Mouse (Mus musculus) liver, embryonic 16.5 days (tissue): Measurements from ENCODE around the gene Dip2c. TPM values are rescaled to one million over a fixed set of nuclear protein-coding genes. Genes with fewer than 3 reads are reported as not detected.

Experiments used
- ATAC-seq: fragments of 200-750 bp; cut with Nextera tagmentation; 2 replicates; pipeline ENCODE4 v1.8.0; 2017; ENCODE audit warnings: low read depth, mild to moderate bottlenecking, moderate number of reproducible peaks, moderate library complexity
- H3K27ac ChIP-seq: fragments of 300-500 bp; sonication (generic); 2 replicates; pipeline ENCODE4 v1.5.1; 2014; ENCODE audit warnings: mild to moderate bottlenecking, low read length
- H3K27me3 ChIP-seq: fragments of 300-500 bp; sonication (generic); 2 replicates; pipeline ENCODE4 v1.6.1; 2014; ENCODE audit warnings: low read depth, low read length, mixed read lengths; ENCODE audit not compliant: control insufficient read depth, insufficient read depth
- H3K36me3 ChIP-seq: fragments of 300-500 bp; sonication (generic); 2 replicates; pipeline ENCODE4 v1.6.1; 2014; ENCODE audit warnings: mild to moderate bottlenecking; ENCODE audit not compliant: control insufficient read depth, insufficient read depth
- H3K4me1 ChIP-seq: fragments of 300-500 bp; sonication (generic); 2 replicates; pipeline ENCODE4 v1.6.1; 2014; ENCODE audit warnings: low read depth, low read length, mixed read lengths; ENCODE audit not compliant: control insufficient read depth
- H3K4me2 ChIP-seq: fragments of 300-500 bp; sonication (generic); 2 replicates; pipeline ENCODE4 v1.6.1; 2014; ENCODE audit warnings: low read depth, low read length, mixed read lengths
- H3K4me3 ChIP-seq: fragments of 300-500 bp; sonication (generic); 2 replicates; pipeline ENCODE4 v1.5.1; 2014; ENCODE audit warnings: low read depth, mild to moderate bottlenecking, low read length
- H3K9ac ChIP-seq: fragments of 300-500 bp; sonication (generic); 2 replicates; pipeline ENCODE4 v1.6.1; 2014; ENCODE audit warnings: low read depth, low read length
- H3K9me3 ChIP-seq: fragments of 300-500 bp; sonication (generic); replicated peaks from 2 replicates; pipeline ENCODE4 v1.6.1; 2016; ENCODE audit warnings: low read length; ENCODE audit not compliant: control insufficient read depth
- WGBS: fragments of 180-500 bp; shearing (Covaris S2); extraction: QIAGEN DNeasy Blood & Tissue Kit; methylation state at CpG from one replicate; pipeline ENCODE4 v1.1.7; 2014; ENCODE audit not compliant: insufficient replicate concordance; 5-methylcytosine and 5-hydroxymethylcytosine counted together
- polyA plus RNA-seq: library from polyadenylated mRNA; unstranded; fragments of >200 nt; fragmentation: Nextera tagmentation; extraction: Ambion mirVana; gene quantifications from 2 replicates; pipeline ENCODE4 v1.2.1, GENCODE M21; 2015

The Dip2c gene
- polyA plus RNA-seq, 1 experiment from 2014 or later: 0.58 TPM

- no peak overlapping the region for H3K27ac ChIP-seq
- WGBS: 35% methylated on average over 4 of the region's 4 CpGs
- no peak for ATAC-seq
Observed at GRCm38 (mm10) chr13:9636505-9636904, 360.2 kb downstream of the Dip2c start.

GRCm38 (mm10) chr13:9637949-9638348 is 361.6 kb downstream of the Dip2c start:
- Histone ChIP-seq H3K4me1 (no peaks in the 10 kb centered on the region), H3K4me3 (no peak overlapping the region), H3K9ac (no peak overlapping the region), H3K27me3 (no peaks in the 10 kb centered on the region), H3K36me3 (no peaks in the 10 kb centered on the region), H3K4me2 (no peak overlapping the region), H3K27ac (no peak overlapping the region), H3K9me3 (no peaks in the 10 kb centered on the region)
- ATAC-seq: peak; percentile 13; the same call in 1 of the 2 replicates
- WGBS: 18% methylated on average over 3 of the region's 3 CpGs

More at GRCm38 (mm10) chr13:9636505-9636904, 360.2 kb downstream of the Dip2c start:
- H3K4me3 ChIP-seq: no peak overlapping the region
- no peaks in the 10 kb centered on the region for H3K36me3 ChIP-seq
- no peaks in the 10 kb centered on the region for H3K4me1 ChIP-seq
- H3K9me3 ChIP-seq: no peaks in the 10 kb centered on the region
- no peak overlapping the region for H3K4me2 ChIP-seq
- H3K27me3 ChIP-seq: no peaks in the 10 kb centered on the region
- no peak overlapping the region for H3K9ac ChIP-seq

- Histone ChIP-seq H3K4me1 (no peaks in the 10 kb centered on the region), H3K27me3 (no peaks in the 10 kb centered on the region)
- no peak for ATAC-seq
Observed at GRCm38 (mm10) chr13:9648716-9649115, 372.4 kb downstream of the Dip2c start.

GRCm38 (mm10) chr13:9649894-9650293 is 373.6 kb downstream of the Dip2c start:
- WGBS: 67% methylated on average over 1 of the region's 1 CpGs
- no peak for ATAC-seq

More at GRCm38 (mm10) chr13:9648716-9649115, 372.4 kb downstream of the Dip2c start:
- Histone ChIP-seq H3K36me3 (no peaks in the 10 kb centered on the region), H3K4me2 (no peak overlapping the region), H3K27ac (no peak overlapping the region), H3K9me3 (no peaks in the 10 kb centered on the region), H3K4me3 (no peak overlapping the region), H3K9ac (no peak overlapping the region)
- WGBS: 76% methylated on average over 13 of the region's 13 CpGs

GRCm38 (mm10) chr13:9650580-9650979 is 374.3 kb downstream of the Dip2c start:
- Histone ChIP-seq H3K36me3 (no peaks in the 10 kb centered on the region), H3K27me3 (no peaks in the 10 kb centered on the region), H3K9ac (no peak overlapping the region), H3K4me1 (no peaks in the 10 kb centered on the region), H3K4me2 (no peak overlapping the region), H3K9me3 (no peaks in the 10 kb centered on the region), H3K4me3 (no peak overlapping the region), H3K27ac (no peak overlapping the region)
- ATAC-seq: no peak

More at GRCm38 (mm10) chr13:9649894-9650293, 373.6 kb downstream of the Dip2c start:
- H3K27ac ChIP-seq: no peak overlapping the region
- H3K4me3 ChIP-seq: no peak overlapping the region
- H3K4me1 ChIP-seq: no peaks in the 10 kb centered on the region
- H3K4me2 ChIP-seq: no peak overlapping the region
- no peaks in the 10 kb centered on the region for H3K27me3 ChIP-seq
- H3K36me3 ChIP-seq: no peaks in the 10 kb centered on the region
- no peak overlapping the region for H3K9ac ChIP-seq
- H3K9me3 ChIP-seq: no peaks in the 10 kb centered on the region

GRCm38 (mm10) chr13:9653018-9653417 is 376.7 kb downstream of the Dip2c start:
- H3K9me3 ChIP-seq: no peaks in the 10 kb centered on the region
- ATAC-seq: no peak
- no peaks in the 10 kb centered on the region for H3K4me1 ChIP-seq
- no peak overlapping the region for H3K27ac ChIP-seq
- H3K4me3 ChIP-seq: no peak overlapping the region
- no peaks in the 10 kb centered on the region for H3K36me3 ChIP-seq
- no peak overlapping the region for H3K4me2 ChIP-seq
- 61% methylated on average over 3 of the region's 3 CpGs for WGBS
- H3K9ac ChIP-seq: no peak overlapping the region
- no peaks in the 10 kb centered on the region for H3K27me3 ChIP-seq

- Histone ChIP-seq H3K4me1 (peaks cover 2% of the 10 kb centered on the region; the same call in 1 of the 2 replicates), H3K27me3 (no peaks in the 10 kb centered on the region), H3K4me2 (no peak overlapping the region), H3K4me3 (no peak overlapping the region), H3K27ac (no peak overlapping the region), H3K9ac (no peak overlapping the region), H3K36me3 (no peaks in the 10 kb centered on the region), H3K9me3 (no peaks in the 10 kb centered on the region)
- 75% methylated on average over 6 of the region's 6 CpGs for WGBS
- ATAC-seq: no peak
Observed at GRCm38 (mm10) chr13:9656613-9657012, 380.3 kb downstream of the Dip2c start.

GRCm38 (mm10) chr13:9660711-9661110 is 384.4 kb downstream of the Dip2c start:
- Histone ChIP-seq H3K9me3 (no peaks in the 10 kb centered on the region), H3K27me3 (no peaks in the 10 kb centered on the region), H3K4me2 (no peak overlapping the region), H3K4me1 (peaks cover 2% of the 10 kb centered on the region; the same call in 1 of the 2 replicates), H3K4me3 (no peak overlapping the region), H3K36me3 (no peaks in the 10 kb centered on the region), H3K9ac (no peak overlapping the region), H3K27ac (no peak overlapping the region)
- WGBS: 62% methylated on average over 1 of the region's 1 CpGs
- no peak for ATAC-seq

- Histone ChIP-seq H3K27me3 (no peaks in the 10 kb centered on the region), H3K4me1 (peaks cover 2% of the 10 kb centered on the region; the same call in 1 of the 2 replicates), H3K27ac (no peak overlapping the region), H3K4me3 (no peak overlapping the region), H3K4me2 (no peak overlapping the region), H3K9me3 (no peaks in the 10 kb centered on the region), H3K9ac (no peak overlapping the region), H3K36me3 (no peaks in the 10 kb centered on the region)
- ATAC-seq: no peak
- WGBS: 65% methylated on average over 1 of the region's 1 CpGs
Observed at GRCm38 (mm10) chr13:9663593-9663992, 387.3 kb downstream of the Dip2c start.
